Mouse (Mus musculus): Measurements from ENCODE around the gene Dkk2. TPM values are rescaled to one million over a fixed set of nuclear protein-coding genes. Genes with fewer than 3 reads are reported as not detected.

Dkk2 gene
- not detected for polyA plus RNA-seq (2017; shearing (Covaris generic))

DNA sequence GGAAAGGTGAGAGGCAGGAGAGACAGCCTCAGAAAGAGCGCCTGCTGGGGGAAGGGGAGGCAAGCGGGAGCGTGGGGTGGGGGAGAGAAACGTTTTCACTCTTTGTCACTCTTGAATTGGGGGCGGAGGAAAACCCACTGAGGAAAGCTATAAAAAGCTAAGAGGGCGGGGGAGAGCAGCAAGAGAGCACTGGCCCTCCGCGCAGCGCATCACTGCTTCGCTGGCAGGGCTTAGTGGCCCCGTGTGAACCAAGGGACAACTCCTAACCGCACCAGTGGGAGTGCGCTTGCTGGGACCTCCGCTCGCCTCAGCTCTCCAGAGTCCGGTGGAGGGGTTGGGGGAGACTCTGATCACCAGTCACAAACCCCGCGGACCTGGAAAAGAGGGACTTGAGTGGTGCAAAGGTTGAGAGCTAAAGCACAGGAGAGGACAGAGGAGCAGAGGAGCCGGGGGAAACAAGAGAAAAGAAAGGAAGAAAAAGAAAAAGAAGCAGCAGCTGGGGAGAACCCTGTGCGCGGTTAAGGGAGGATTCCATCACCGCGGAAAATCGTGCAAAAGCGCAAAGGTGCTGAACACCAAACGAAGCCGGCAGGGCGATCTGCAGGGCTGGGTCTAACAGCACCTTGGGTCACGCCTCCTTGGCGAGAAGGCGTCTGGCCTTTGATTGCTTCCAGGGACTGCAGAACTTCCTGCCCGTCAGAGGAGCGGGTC is at the start of gene Dkk2:
Gene Dkk2, plus strand, starts transcription at position 181 of the 711 bp plus-strand sequence.

Measured in activated CD4-positive, CD25-positive, alpha-beta regulatory T cell, adult 9 weeks (primary cell).